Comparison of ENCODE assay signal across 11 mouse cellular contexts in genomic region chr8:87847796-87848195, GRCm38 (mm10).
DNase-seq lines count a peak whose midpoint lies in the region; ATAC-seq and TF ChIP-seq lines count a peak whose summit lies in the region.
"Had no signal": no experiment of that assay in that cellular context is flagged by ENCODE, and none has a peak within 500 bp of the region (broad histone marks: within the 10 kb centered on the region; RNA-seq: fewer than 3 reads in every experiment).

No protein-coding gene starts in this region.

- H3K4me2 ChIP-seq in embryonic facial prominence, embryonic 15.5 days (replicated peaks): no peak overlapping the region

- no peak for TF ChIP-seq CTCF in cerebellum, adult 2 months (IDR thresholded peaks at IDR 0.05; ENCODE audit: borderline replicate concordance, insufficient read depth, low read depth, low read length)

- peak overlapping the region; percentile 8; the same call in 1 of the 2 replicates for H3K27ac ChIP-seq in cerebellum, adult 2 months (ENCODE audit: insufficient read depth, low read length)
- peak overlapping the region; percentile 58; the same call in 1 of the 2 replicates for H3K27ac ChIP-seq in embryonic facial prominence, embryonic 15.5 days (replicated peaks)
- H3K27ac ChIP-seq: heart, adult 2 months had no signal

- WGBS in cerebellum, adult 2 months: 15% methylated on average over 6 of the region's 6 CpGs
- 56% methylated on average over 6 of the region's 6 CpGs for WGBS in embryonic facial prominence, embryonic 15.5 days

- TF ChIP-seq POLR2A in cerebellum, adult 2 months (IDR thresholded peaks at IDR 0.05; ENCODE audit: borderline replicate concordance, insufficient read depth, low read length): no peak

- H3K9ac ChIP-seq in embryonic facial prominence, embryonic 15.5 days: no peak overlapping the region

- no peaks in the 10 kb centered on the region for H3K36me3 ChIP-seq in embryonic facial prominence, embryonic 15.5 days

- DNase-seq in left cerebral cortex, postnatal 4 days: peak; percentile 26
- DNase-seq in left cerebral cortex, adult 11 months (ENCODE audit: low spot score): no peak
- DNase-seq in cerebellum, adult 2 months: peak; percentile 62 to 80
- DNase-seq in layer of hippocampus, adult 8-10 months (ENCODE audit: low spot score in 2 of 2): peak; percentile 37 to 38
- no peak for DNase-seq in ovary, postnatal 36 days (ENCODE audit: low spot score)
- DNase-seq in spleen, postnatal 10 days (ENCODE audit: low spot score in 2 of 2): no peak
- no peak for DNase-seq in thymus, adult 18-20 months
- DNase-seq: right cerebral cortex, postnatal 25 days had no signal

- no peak overlapping the region for H3K4me3 ChIP-seq in cerebellum, adult 2 months (replicated peaks; ENCODE audit: insufficient read depth, low read depth, low read length)
- H3K4me3 ChIP-seq in embryonic facial prominence, embryonic 15.5 days (replicated peaks): no peak overlapping the region
- H3K4me3 ChIP-seq: heart, adult 2 months had no signal

- ATAC-seq in embryonic facial prominence, embryonic 15.5 days (ENCODE audit: insufficient number of reproducible peaks, low FRiP score, low TSS enrichment, low read depth): no peak
- ATAC-seq: midbrain, embryonic 16.5 days had no signal

- H3K4me1 ChIP-seq in cerebellum, adult 2 months (ENCODE audit: control insufficient read depth, insufficient read depth, low read length): peaks cover 25% of the 10 kb centered on the region
- H3K4me1 ChIP-seq in embryonic facial prominence, embryonic 15.5 days: peaks cover 20% of the 10 kb centered on the region

- intact Hi-C loops in left cerebral cortex, postnatal 4 days (cut with DNase I): no loop called here

- H3K27me3 ChIP-seq in cerebellum, adult 2 months (ENCODE audit: control insufficient read depth, insufficient read depth, low read length): no peaks in the 10 kb centered on the region
- no peaks in the 10 kb centered on the region for H3K27me3 ChIP-seq in embryonic facial prominence, embryonic 15.5 days

- no peaks in the 10 kb centered on the region for H3K9me3 ChIP-seq in embryonic facial prominence, embryonic 15.5 days (replicated peaks)

Comparison
In these comparisons a context has a peak if more than half of its experiments do, and no peak if none do; other contexts are left out.
1. DNase-seq: peak in left cerebral cortex, postnatal 4 days (single experiment), cerebellum, adult 2 months (2 of 2) and layer of hippocampus, adult 8-10 months (2 of 2); none in left cerebral cortex, adult 11 months (single experiment), ovary, postnatal 36 days (single experiment), spleen, postnatal 10 days (0 of 2) and thymus, adult 18-20 months (0 of 2).